Mouse (Mus musculus): Measurements from ENCODE around the gene Gm17455. TPM values are rescaled to one million over a fixed set of nuclear protein-coding genes. Genes with fewer than 3 reads are reported as not detected.

The Gm17455 gene
- polyA plus RNA-seq, 1 experiment from 2014 or later: 7.6 TPM

DNA sequence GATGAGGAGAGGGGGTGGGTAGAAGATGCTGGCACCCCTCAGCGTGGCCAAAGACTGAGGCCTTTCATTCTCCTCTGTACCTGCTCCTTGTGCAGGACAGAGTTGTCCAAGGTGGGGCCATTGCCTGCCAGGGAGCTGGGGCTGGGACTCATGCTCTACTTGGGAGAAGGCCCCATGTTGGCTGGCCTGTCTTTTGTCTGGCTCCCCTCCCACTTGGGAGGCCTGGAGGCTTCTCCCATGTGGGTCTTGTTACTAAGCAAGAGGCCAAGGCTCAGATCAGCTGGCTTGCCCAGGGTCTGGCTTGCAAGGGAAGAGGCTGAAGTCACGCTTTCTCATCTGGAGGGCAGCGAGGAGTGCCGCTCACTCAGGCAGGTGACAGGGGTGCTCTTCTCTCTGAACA is 42.1 kb upstream of the Gm17455 start:
- Histone ChIP-seq H3K4me2 (ENCODE audit: low read length) (no peak overlapping the region), H3K27me3 (ENCODE audit: control insufficient read depth, insufficient read depth, low read length) (no peaks in the 10 kb centered on the region), H3K4me1 (ENCODE audit: control insufficient read depth, insufficient read depth, low read length) (no peaks in the 10 kb centered on the region), H3K27ac (replicated peaks; ENCODE audit: low read depth, low read length) (no peak overlapping the region), H3K4me3 (replicated peaks; ENCODE audit: low read depth, low read length) (no peak overlapping the region), H3K9ac (replicated peaks; ENCODE audit: low read length) (no peak overlapping the region), H3K36me3 (ENCODE audit: control insufficient read depth, insufficient read depth, low read length) (no peaks in the 10 kb centered on the region), H3K9me3 (ENCODE audit: control insufficient read depth, low read length) (no peaks in the 10 kb centered on the region)
- no peak for ATAC-seq (ENCODE audit: low FRiP score, low TSS enrichment)
- DNase-seq: no peak
- 81% methylated on average over 4 of the region's 4 CpGs for WGBS

DNA sequence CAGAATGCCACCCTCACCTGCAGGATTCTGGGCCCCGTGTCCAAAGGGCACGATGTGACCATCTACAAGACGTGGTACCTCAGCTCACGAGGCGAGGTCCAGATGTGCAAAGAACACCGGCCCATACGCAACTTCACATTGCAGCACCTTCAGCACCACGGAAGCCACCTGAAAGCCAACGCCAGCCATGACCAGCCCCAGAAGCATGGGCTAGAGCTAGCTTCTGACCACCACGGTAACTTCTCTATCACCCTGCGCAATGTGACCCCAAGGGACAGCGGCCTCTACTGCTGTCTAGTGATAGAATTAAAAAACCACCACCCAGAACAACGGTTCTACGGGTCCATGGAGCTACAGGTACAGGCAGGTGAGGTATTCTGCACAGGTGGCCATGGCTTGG is 41.6 kb upstream of the Gm17455 start:
- Histone ChIP-seq H3K4me2 (ENCODE audit: low read length) (no peak overlapping the region), H3K4me1 (ENCODE audit: control insufficient read depth, insufficient read depth, low read length) (no peaks in the 10 kb centered on the region), H3K36me3 (ENCODE audit: control insufficient read depth, insufficient read depth, low read length) (no peaks in the 10 kb centered on the region), H3K4me3 (replicated peaks; ENCODE audit: low read depth, low read length) (no peak overlapping the region), H3K9ac (replicated peaks; ENCODE audit: low read length) (no peak overlapping the region), H3K27me3 (ENCODE audit: control insufficient read depth, insufficient read depth, low read length) (no peaks in the 10 kb centered on the region), H3K27ac (replicated peaks; ENCODE audit: low read depth, low read length) (no peak overlapping the region), H3K9me3 (ENCODE audit: control insufficient read depth, low read length) (no peaks in the 10 kb centered on the region)
- 92% methylated on average over 14 of the region's 14 CpGs for WGBS
- DNase-seq: no peak
- no peak for ATAC-seq (ENCODE audit: low FRiP score, low TSS enrichment)

DNA sequence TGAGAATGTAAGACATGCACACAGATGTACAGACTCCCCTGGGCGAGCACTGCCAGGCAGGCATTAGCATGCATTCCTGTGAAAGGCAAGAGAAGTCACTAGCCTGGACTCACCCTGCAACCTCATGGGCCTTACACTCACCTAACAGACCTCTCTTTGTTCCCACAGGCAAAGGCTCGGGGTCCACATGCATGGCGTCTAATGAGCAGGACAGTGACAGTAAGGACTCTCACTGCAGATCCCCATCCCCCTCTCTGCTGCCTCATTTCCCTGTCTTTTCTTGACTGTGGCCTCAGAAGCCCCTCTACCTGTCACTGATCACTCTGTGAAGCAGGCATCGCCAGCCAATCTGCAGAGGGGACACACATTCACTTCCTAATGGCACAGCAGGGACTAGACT is 40.8 kb upstream of the Gm17455 start:
- no peaks in the 10 kb centered on the region for H3K9me3 ChIP-seq (ENCODE audit: control insufficient read depth, low read length)
- no peak overlapping the region for H3K9ac ChIP-seq (replicated peaks; ENCODE audit: low read length)
- no peaks in the 10 kb centered on the region for H3K36me3 ChIP-seq (ENCODE audit: control insufficient read depth, insufficient read depth, low read length)
- no peaks in the 10 kb centered on the region for H3K4me1 ChIP-seq (ENCODE audit: control insufficient read depth, insufficient read depth, low read length)
- no peak for DNase-seq
- H3K4me2 ChIP-seq (ENCODE audit: low read length): no peak overlapping the region
- ATAC-seq (ENCODE audit: low FRiP score, low TSS enrichment): no peak
- no peak overlapping the region for H3K27ac ChIP-seq (replicated peaks; ENCODE audit: low read depth, low read length)
- WGBS: 29% methylated on average over 4 of the region's 4 CpGs
- no peak overlapping the region for H3K4me3 ChIP-seq (replicated peaks; ENCODE audit: low read depth, low read length)
- H3K27me3 ChIP-seq (ENCODE audit: control insufficient read depth, insufficient read depth, low read length): no peaks in the 10 kb centered on the region

DNA sequence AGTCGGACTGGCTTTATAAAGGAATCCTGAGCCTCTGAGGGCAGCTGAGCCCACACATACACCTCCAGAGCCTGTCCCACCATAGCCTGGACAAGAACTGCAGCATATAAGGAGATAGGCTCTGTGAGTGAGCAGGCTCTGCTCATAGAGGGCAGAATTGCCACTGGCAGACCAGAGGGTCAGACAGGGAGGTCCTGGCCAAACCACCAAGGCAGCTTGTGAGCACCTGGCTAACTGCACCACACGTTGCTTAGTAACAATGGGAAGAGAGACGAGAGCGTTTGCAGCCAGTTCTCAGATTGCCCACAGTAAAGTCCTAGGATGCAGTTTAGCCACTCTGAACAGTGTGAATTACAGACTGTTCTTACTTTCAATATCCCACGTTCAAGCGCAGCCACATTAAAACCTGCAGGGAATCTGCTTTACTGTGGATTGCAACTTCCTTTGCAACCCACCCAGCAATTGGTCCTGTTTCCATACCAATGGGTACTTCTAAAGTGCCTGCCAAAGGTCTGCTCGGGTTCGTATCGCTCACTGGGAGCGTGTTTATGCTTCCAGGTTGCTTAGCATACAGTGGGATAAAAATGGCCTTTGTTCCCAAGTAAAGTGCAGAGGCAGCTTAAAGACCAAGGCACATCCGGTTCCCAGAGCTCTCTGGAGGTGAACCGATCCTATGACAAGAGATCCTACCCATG is 37.8 kb upstream of the Gm17455 start:
- no peaks in the 10 kb centered on the region for H3K36me3 ChIP-seq (ENCODE audit: control insufficient read depth, insufficient read depth, low read length)
- no peak overlapping the region for H3K4me2 ChIP-seq (ENCODE audit: low read length)
- H3K4me1 ChIP-seq (ENCODE audit: control insufficient read depth, insufficient read depth, low read length): no peaks in the 10 kb centered on the region
- 60% methylated on average over 12 of the region's 12 CpGs for WGBS
- DNase-seq (no peak), ATAC-seq (ENCODE audit: low FRiP score, low TSS enrichment) (no peak)
- no peak overlapping the region for H3K27ac ChIP-seq (replicated peaks; ENCODE audit: low read depth, low read length)
- no peaks in the 10 kb centered on the region for H3K27me3 ChIP-seq (ENCODE audit: control insufficient read depth, insufficient read depth, low read length)
- H3K4me3 ChIP-seq (replicated peaks; ENCODE audit: low read depth, low read length): no peak overlapping the region
- no peaks in the 10 kb centered on the region for H3K9me3 ChIP-seq (ENCODE audit: control insufficient read depth, low read length)
- no peak overlapping the region for H3K9ac ChIP-seq (replicated peaks; ENCODE audit: low read length)

DNA sequence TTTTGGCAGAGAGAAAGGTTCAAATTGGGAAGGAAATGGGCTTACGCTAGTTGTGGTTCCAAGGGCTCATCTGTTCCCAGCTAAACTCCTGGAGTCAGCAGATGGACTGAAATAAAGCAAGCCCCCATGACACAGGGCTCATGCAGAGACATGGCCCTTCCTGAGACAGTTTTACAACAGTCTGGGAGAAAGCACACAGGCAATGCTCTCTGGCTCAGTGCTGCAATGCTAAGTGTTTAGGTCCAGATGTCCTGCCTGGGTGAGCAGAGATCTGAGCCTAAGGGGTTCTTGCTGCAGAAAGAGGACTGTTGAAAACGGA is 37.3 kb upstream of the Gm17455 start:
- Histone ChIP-seq H3K27me3 (ENCODE audit: control insufficient read depth, insufficient read depth, low read length) (no peaks in the 10 kb centered on the region), H3K36me3 (ENCODE audit: control insufficient read depth, insufficient read depth, low read length) (no peaks in the 10 kb centered on the region), H3K4me2 (ENCODE audit: low read length) (no peak overlapping the region), H3K9me3 (ENCODE audit: control insufficient read depth, low read length) (no peaks in the 10 kb centered on the region), H3K9ac (replicated peaks; ENCODE audit: low read length) (no peak overlapping the region), H3K4me1 (ENCODE audit: control insufficient read depth, insufficient read depth, low read length) (no peaks in the 10 kb centered on the region), H3K27ac (replicated peaks; ENCODE audit: low read depth, low read length) (no peak overlapping the region), H3K4me3 (replicated peaks; ENCODE audit: low read depth, low read length) (no peak overlapping the region)
- DNase-seq (no peak), ATAC-seq (ENCODE audit: low FRiP score, low TSS enrichment) (no peak)
- WGBS: 76% methylated on average over 2 of the region's 2 CpGs

DNA sequence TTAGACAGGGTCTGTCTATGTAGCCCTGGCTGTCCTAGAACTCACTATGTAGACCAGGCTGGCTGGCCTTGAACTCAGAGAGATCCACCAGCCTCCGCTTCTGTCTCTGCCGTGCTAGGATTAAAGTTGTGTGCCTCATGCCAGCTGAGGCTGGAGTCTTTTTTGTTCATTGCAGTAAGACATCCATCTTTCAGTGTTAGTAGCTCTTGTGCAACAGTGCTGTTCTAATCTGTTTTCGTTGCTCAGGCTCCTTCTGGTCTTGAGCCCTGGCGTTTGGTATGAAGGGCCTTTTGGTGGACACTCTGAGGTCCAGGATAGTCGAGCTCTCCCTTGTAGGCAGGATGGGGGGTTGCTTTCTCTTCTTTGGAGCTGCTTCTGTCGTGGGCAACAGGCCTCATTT is 36.1 kb upstream of the Gm17455 start:
- Histone ChIP-seq H3K4me1 (ENCODE audit: control insufficient read depth, insufficient read depth, low read length) (no peaks in the 10 kb centered on the region), H3K9ac (replicated peaks; ENCODE audit: low read length) (no peak overlapping the region), H3K27ac (replicated peaks; ENCODE audit: low read depth, low read length) (no peak overlapping the region), H3K4me2 (ENCODE audit: low read length) (no peak overlapping the region), H3K36me3 (ENCODE audit: control insufficient read depth, insufficient read depth, low read length) (no peaks in the 10 kb centered on the region), H3K4me3 (replicated peaks; ENCODE audit: low read depth, low read length) (no peak overlapping the region), H3K9me3 (ENCODE audit: control insufficient read depth, low read length) (no peaks in the 10 kb centered on the region), H3K27me3 (ENCODE audit: control insufficient read depth, insufficient read depth, low read length) (no peaks in the 10 kb centered on the region)
- DNase-seq (no peak), ATAC-seq (ENCODE audit: low FRiP score, low TSS enrichment) (no peak)
- 60% methylated on average over 6 of the region's 6 CpGs for WGBS

DNA sequence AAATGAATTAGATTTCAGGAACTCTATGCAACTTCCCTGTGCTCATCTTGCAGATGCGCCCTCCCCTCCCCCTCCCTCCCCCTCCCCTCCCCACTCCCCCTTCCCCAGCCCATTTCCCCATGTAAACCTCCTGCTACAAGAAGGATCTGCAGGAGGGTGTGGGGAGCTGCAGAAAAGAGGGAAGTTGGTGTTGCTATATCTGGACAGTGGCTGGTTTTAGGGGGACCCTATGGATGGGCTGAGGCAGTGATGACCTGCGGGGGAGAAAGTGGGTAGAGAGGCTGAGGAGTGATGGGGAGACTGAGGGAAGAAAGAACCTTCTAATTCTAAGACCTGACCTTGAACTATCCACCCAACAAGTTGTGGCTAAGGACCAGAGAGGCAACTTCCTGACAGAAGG is 32.4 kb upstream of the Gm17455 start:
- ATAC-seq (ENCODE audit: low FRiP score, low TSS enrichment) (no peak), DNase-seq (no peak)
- WGBS: 88% methylated on average over 2 of the region's 2 CpGs
- H3K27me3 ChIP-seq (ENCODE audit: control insufficient read depth, insufficient read depth, low read length): no peaks in the 10 kb centered on the region
- H3K4me1 ChIP-seq (ENCODE audit: control insufficient read depth, insufficient read depth, low read length): no peaks in the 10 kb centered on the region
- H3K36me3 ChIP-seq (ENCODE audit: control insufficient read depth, insufficient read depth, low read length): no peaks in the 10 kb centered on the region
- H3K9ac ChIP-seq (replicated peaks; ENCODE audit: low read length): no peak overlapping the region
- no peak overlapping the region for H3K4me3 ChIP-seq (replicated peaks; ENCODE audit: low read depth, low read length)
- H3K4me2 ChIP-seq (ENCODE audit: low read length): no peak overlapping the region
- no peak overlapping the region for H3K27ac ChIP-seq (replicated peaks; ENCODE audit: low read depth, low read length)
- no peaks in the 10 kb centered on the region for H3K9me3 ChIP-seq (ENCODE audit: control insufficient read depth, low read length)

DNA sequence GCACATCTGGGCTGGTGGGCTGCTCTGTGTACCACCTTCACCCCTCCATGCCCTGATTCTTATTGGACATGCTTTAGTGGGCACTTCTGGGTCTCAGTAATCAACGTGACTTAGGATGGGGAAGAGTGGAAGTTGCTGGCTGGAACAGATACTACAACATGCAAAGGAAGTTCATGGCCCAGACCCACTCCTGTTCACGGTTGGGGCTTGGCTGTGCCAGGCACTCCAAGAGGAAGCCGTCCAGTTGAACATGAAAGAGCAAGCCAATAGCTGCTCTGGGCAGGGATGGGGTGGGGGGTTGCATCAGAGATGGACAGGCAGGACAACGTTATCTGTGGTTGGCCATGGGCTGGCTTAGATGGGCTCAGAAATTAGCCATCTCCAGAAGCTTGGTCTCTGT is 31.6 kb upstream of the Gm17455 start:
- Histone ChIP-seq H3K4me3 (replicated peaks; ENCODE audit: low read depth, low read length) (no peak overlapping the region), H3K27me3 (ENCODE audit: control insufficient read depth, insufficient read depth, low read length) (no peaks in the 10 kb centered on the region), H3K27ac (replicated peaks; ENCODE audit: low read depth, low read length) (no peak overlapping the region), H3K36me3 (ENCODE audit: control insufficient read depth, insufficient read depth, low read length) (no peaks in the 10 kb centered on the region), H3K9me3 (ENCODE audit: control insufficient read depth, low read length) (no peaks in the 10 kb centered on the region), H3K4me1 (ENCODE audit: control insufficient read depth, insufficient read depth, low read length) (no peaks in the 10 kb centered on the region), H3K4me2 (ENCODE audit: low read length) (no peak overlapping the region), H3K9ac (replicated peaks; ENCODE audit: low read length) (no peak overlapping the region)
- WGBS: 82% methylated on average over 4 of the region's 4 CpGs
- ATAC-seq (ENCODE audit: low FRiP score, low TSS enrichment): no peak
- no peak for DNase-seq

DNA sequence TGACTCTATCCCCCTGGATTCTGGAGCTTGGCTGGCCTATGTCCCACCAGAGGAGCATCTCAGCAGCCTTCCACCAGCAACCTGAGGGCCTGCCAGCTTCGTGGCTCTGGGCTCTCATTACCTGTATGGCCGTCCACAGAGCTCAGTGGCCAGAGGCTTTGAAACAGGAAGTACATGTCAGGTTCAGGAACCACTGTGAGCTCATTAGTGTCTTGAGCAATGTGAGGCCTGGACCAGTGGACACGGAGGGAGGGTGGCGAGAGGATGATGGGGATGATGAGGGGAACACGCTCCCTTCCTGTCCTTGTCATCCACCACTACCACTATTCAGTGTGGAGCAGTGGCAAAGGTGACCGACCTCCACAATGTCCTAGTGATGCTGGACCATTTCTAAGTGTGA is 30.1 kb upstream of the Gm17455 start:
- Histone ChIP-seq H3K4me1 (ENCODE audit: control insufficient read depth, insufficient read depth, low read length) (no peaks in the 10 kb centered on the region), H3K27ac (replicated peaks; ENCODE audit: low read depth, low read length) (no peak overlapping the region), H3K27me3 (ENCODE audit: control insufficient read depth, insufficient read depth, low read length) (no peaks in the 10 kb centered on the region), H3K36me3 (ENCODE audit: control insufficient read depth, insufficient read depth, low read length) (no peaks in the 10 kb centered on the region), H3K9me3 (ENCODE audit: control insufficient read depth, low read length) (no peaks in the 10 kb centered on the region), H3K9ac (replicated peaks; ENCODE audit: low read length) (no peak overlapping the region), H3K4me2 (ENCODE audit: low read length) (no peak overlapping the region), H3K4me3 (replicated peaks; ENCODE audit: low read depth, low read length) (no peak overlapping the region)
- DNase-seq: no peak
- ATAC-seq (ENCODE audit: low FRiP score, low TSS enrichment): no peak
- 82% methylated on average over 6 of the region's 6 CpGs for WGBS

Measured in midbrain, embryonic 14.5 days (tissue).